Mouse (Mus musculus) G1E (cell line): ENCODE results near the gene Pbxip1. TPM values are rescaled to one million over a fixed set of nuclear protein-coding genes. Genes with fewer than 3 reads are reported as not detected.

Experiments
- ATAC-seq: 2 replicates; pipeline ENCODE4 v1.8.0; 2016; ENCODE audit warnings: mild to moderate bottlenecking; ENCODE audit not compliant: insufficient number of reproducible peaks, poor library complexity, low FRiP score, severe bottlenecking; ENCODE audit errors: extremely low read depth
- DNase-seq: peaks from one replicate; pipeline ENCODE4 v3.0.0; 2012; ENCODE audit warnings: low spot score
- H3K27me3 ChIP-seq: 2 replicates; pipeline ENCODE4 v1.6.1; 2012; ENCODE audit warnings: mild to moderate bottlenecking, low read length, inconsistent platforms; ENCODE audit not compliant: insufficient read depth
- H3K36me3 ChIP-seq: replicated peaks from 2 replicates; pipeline ENCODE3; 2012; ENCODE audit warnings: mild to moderate bottlenecking, inconsistent platforms
- H3K4me1 ChIP-seq: 2 replicates; pipeline ENCODE4 v1.6.1; 2012; ENCODE audit warnings: low read depth, low read length, inconsistent platforms, mixed read lengths; ENCODE audit not compliant: insufficient read depth
- H3K4me3 ChIP-seq: 2 replicates; pipeline ENCODE4 v1.5.1; 2012; ENCODE audit warnings: low read depth, mild to moderate bottlenecking, inconsistent platforms, low read length, moderate library complexity, mixed read lengths
- H3K9me3 ChIP-seq: replicated peaks from 2 replicates; pipeline ENCODE4 v1.6.1; 2012; ENCODE audit warnings: inconsistent platforms
- CTCF ChIP-seq: IDR thresholded peaks from 2 replicates; pipeline ENCODE4 v1.5.1; 2012; ENCODE audit warnings: low read depth, low read length, inconsistent platforms, mixed read lengths
- GATA1 ChIP-seq: IDR thresholded peaks from 2 replicates; pipeline ENCODE4 v1.6.1; 2012; ENCODE audit warnings: borderline replicate concordance, low read length, inconsistent platforms, mixed read lengths
- GATA2 ChIP-seq: IDR thresholded peaks from 2 replicates; pipeline ENCODE4 v1.6.1; 2012; ENCODE audit warnings: low read depth, low read length, inconsistent platforms, borderline replicate concordance
- POLR2AphosphoS5 ChIP-seq: IDR thresholded peaks from 2 replicates; pipeline ENCODE4 v1.6.1; 2012; ENCODE audit warnings: low read depth, low read length, inconsistent platforms; ENCODE audit not compliant: insufficient replicate concordance
- TAL1 ChIP-seq: conservative IDR thresholded peaks from 2 replicates; pipeline ENCODE4 v1.6.1; 2012; ENCODE audit warnings: low read depth, low read length, inconsistent platforms, mixed read lengths
- polyA plus RNA-seq: library from polyadenylated mRNA; stranded (reverse); fragments of >175 nt; gene quantifications from 2 replicates; pipeline ENCODE4 v1.2.3, GENCODE M21; 2012
- total RNA-seq, 2 experiments: library from RNA; stranded (forward) in 1 of 2; stranded (reverse) in 1 of 2; fragments of 200-1000 nt in 1 of 2; fragments of >200 nt in 1 of 2; fragmentation: Nextera tagmentation in 1 of 2; gene quantifications; 2 replicates each; pipeline ENCODE4 v1.2.3; 2014 to 2017

The Pbxip1 gene
- total and polyA plus RNA-seq, 3 experiments: 9.0 to 16.4 (median 12.1) TPM

DNA sequence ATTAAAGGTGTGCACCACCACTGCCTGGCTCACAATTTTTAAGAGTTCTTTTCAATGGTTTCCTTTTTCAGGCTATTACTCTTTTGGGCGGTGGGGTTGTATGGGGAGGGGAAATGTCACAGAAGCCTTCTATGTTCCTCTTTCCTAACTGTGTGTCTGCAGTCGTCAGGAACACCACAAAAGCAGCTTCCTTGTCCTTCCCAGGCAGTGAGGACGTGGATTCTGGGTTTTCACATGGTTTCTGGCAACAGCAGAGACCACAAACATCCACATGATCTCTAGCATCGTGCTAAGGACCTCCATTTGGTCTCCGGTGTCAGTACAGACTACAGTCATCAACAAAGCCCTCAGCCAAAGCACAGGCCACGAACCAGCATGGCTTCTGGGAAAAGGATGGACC, 37.3 kb downstream of the Pbxip1 start:
- Histone ChIP-seq H3K36me3 (peaks cover 15% of the 10 kb centered on the region), H3K9me3 (no peaks in the 10 kb centered on the region), H3K27me3 (peaks cover 13% of the 10 kb centered on the region), H3K4me3 (no peak overlapping the region), H3K4me1 (peaks cover 3% of the 10 kb centered on the region; the same call in 1 of the 2 replicates)
- ATAC-seq (no peak), DNase-seq (no peak)
- no peak for TF ChIP-seq GATA2
- TF ChIP-seq GATA1: no peak
- no peak for TF ChIP-seq CTCF
- TF ChIP-seq TAL1: no peak
- TF ChIP-seq POLR2AphosphoS5: no peak

- no peak for DNase-seq
- Histone ChIP-seq H3K36me3 (no peaks in the 10 kb centered on the region), H3K4me3 (no peak overlapping the region), H3K4me1 (peaks cover 7% of the 10 kb centered on the region; the same call in 1 of the 2 replicates), H3K27me3 (peaks cover 9% of the 10 kb centered on the region), H3K9me3 (no peaks in the 10 kb centered on the region)
- no peak for ATAC-seq
- TF ChIP-seq GATA1: no peak
- no peak for TF ChIP-seq POLR2AphosphoS5
- TF ChIP-seq TAL1: no peak
- no peak for TF ChIP-seq CTCF
- no peak for TF ChIP-seq GATA2
Observed at GRCm38 (mm10) chr3:89479055-89479454, 42.5 kb downstream of the Pbxip1 start.

GRCm38 (mm10) chr3:89481488-89481887, 45.0 kb downstream of the Pbxip1 start:
- ATAC-seq (no peak; the same call in 1 of the 2 replicates), DNase-seq (peak; percentile 13)
- no peak for TF ChIP-seq GATA2
- TF ChIP-seq CTCF: peak; percentile 82
- TF ChIP-seq GATA1: no peak
- no peaks in the 10 kb centered on the region for H3K36me3 ChIP-seq
- H3K9me3 ChIP-seq: no peaks in the 10 kb centered on the region
- H3K27me3 ChIP-seq: peaks cover 7% of the 10 kb centered on the region
- peaks cover 11% of the 10 kb centered on the region for H3K4me1 ChIP-seq
- no peak overlapping the region for H3K4me3 ChIP-seq

DNA sequence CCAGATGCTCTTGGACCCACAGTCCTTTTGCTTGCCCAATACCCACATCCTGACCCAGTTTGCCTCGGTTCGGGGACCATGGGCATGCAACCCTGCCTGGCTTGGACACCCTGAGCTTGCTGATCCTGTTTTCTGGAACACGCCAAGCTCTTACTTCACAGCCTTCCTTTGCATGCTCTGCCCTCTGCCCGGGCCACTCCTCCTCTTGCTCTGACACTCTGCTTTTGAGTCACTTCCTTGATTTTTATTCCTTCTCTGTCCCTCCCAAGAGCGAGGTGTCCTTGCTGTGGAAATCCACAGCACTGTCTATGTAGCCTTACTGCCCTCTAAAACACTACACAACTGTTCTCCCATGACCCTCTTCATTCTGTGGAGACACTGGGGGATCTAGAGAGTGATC, 45.7 kb downstream of the Pbxip1 start:
- TF ChIP-seq GATA1 (no peak), POLR2AphosphoS5 (no peak), TAL1 (no peak), CTCF (no peak), GATA2 (no peak)
- no peak overlapping the region for H3K4me3 ChIP-seq
- DNase-seq (no peak), ATAC-seq (no peak)
- H3K4me1 ChIP-seq: peaks cover 11% of the 10 kb centered on the region
- no peaks in the 10 kb centered on the region for H3K9me3 ChIP-seq
- H3K36me3 ChIP-seq: no peaks in the 10 kb centered on the region
- peaks cover 12% of the 10 kb centered on the region for H3K27me3 ChIP-seq

DNA sequence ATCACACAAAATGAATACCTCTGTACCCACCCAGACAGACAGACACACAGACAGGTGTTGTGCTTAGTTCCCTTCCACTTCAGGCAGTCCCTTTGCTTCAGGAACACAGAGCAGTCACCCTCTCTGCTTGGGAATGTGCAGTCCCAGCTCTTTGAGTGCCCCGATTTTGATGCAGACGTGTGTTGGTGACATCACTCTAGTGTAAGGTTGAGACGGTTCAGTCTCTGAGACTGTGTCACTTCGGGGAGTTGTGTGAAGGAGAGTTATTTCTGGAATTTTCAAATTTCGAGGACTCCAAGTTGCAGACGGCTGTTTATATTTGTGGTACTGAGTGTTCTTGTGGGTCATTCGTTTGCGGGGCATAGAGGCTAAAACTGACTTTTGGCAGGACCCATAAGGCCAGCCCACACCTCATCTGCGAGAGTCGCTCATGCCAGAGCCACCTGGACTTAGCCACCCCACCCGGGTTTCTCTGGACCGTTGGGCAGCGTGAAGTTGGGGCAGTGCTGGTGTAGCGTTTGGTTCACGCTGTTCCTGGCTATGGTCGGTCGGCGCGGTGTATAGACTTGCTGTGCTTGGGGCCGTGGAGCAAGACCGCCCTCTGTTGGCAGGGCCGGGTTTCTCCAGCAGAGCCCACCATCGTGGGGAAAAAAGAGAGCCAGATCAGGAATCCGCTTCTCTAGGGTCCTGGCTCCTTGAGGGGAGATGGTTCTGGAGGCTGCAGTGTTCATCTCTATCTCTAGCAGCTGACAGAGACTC, 48.4 kb downstream of the Pbxip1 start:
- peak; percentile 63 for DNase-seq

GRCm38 (mm10) chr3:89486111-89486510, 49.6 kb downstream of the Pbxip1 start:
- Histone ChIP-seq H3K36me3 (no peaks in the 10 kb centered on the region), H3K27me3 (peaks cover 29% of the 10 kb centered on the region), H3K9me3 (no peaks in the 10 kb centered on the region), H3K4me1 (peaks cover 11% of the 10 kb centered on the region), H3K4me3 (no peak overlapping the region)
- DNase-seq (no peak), ATAC-seq (no peak)
- TF ChIP-seq TAL1 (no peak), GATA2 (no peak), POLR2AphosphoS5 (no peak), GATA1 (no peak)

More for the DNA sequence above, 48.4 kb downstream of the Pbxip1 start:
- Histone ChIP-seq H3K4me1 (peaks cover 11% of the 10 kb centered on the region), H3K36me3 (no peaks in the 10 kb centered on the region), H3K4me3 (peak overlapping the region; percentile 52; the same call in 1 of the 2 replicates), H3K27me3 (peaks cover 24% of the 10 kb centered on the region), H3K9me3 (no peaks in the 10 kb centered on the region)
- peak; percentile 49 for ATAC-seq
- TF ChIP-seq TAL1: no peak
- TF ChIP-seq GATA1: no peak
- TF ChIP-seq CTCF: peak; percentile 87

- DNase-seq (no peak), ATAC-seq (no peak)
- H3K27me3 ChIP-seq: peaks cover 27% of the 10 kb centered on the region
- H3K9me3 ChIP-seq: no peaks in the 10 kb centered on the region
- no peaks in the 10 kb centered on the region for H3K36me3 ChIP-seq
- peaks cover 7% of the 10 kb centered on the region for H3K4me1 ChIP-seq
- TF ChIP-seq POLR2AphosphoS5 (no peak), TAL1 (no peak), CTCF (no peak), GATA2 (no peak), GATA1 (no peak)
- no peak overlapping the region for H3K4me3 ChIP-seq
Observed at GRCm38 (mm10) chr3:89486916-89487702, 50.6 kb downstream of the Pbxip1 start.
